Mouse (Mus musculus) adrenal gland, adult 10 weeks (tissue): Measurements from ENCODE around the gene Gdf1. TPM values are rescaled to one million over a fixed set of nuclear protein-coding genes. Genes with fewer than 3 reads are reported as not detected.

Source experiments
- polyA plus RNA-seq: library from polyadenylated mRNA; stranded (reverse); fragments of 350-450 nt; fragmentation: Illumina TruSeq; extraction: RNeasy Lipid Tissue Mini Kit (QIAGEN cat#74804); gene quantifications from one replicate; pipeline ENCODE4 v1.2.3, GENCODE M21; 2014; ENCODE audit warnings: low read depth, low replicate concordance

The Gdf1 gene
- not detected for polyA plus RNA-seq

GRCm38 (mm10) chr8:70329124-70329834 is at the start of gene Gdf1:
Gene Gdf1 (plus strand): TSS chr8:70329817.

GRCm38 (mm10) chr8:70282603-70283135 is 46.9 kb upstream of the Gdf1 start, which contains the start of gene Homer3:
Gene Homer3 (plus strand): TSS chr8:70282827.

DNA sequence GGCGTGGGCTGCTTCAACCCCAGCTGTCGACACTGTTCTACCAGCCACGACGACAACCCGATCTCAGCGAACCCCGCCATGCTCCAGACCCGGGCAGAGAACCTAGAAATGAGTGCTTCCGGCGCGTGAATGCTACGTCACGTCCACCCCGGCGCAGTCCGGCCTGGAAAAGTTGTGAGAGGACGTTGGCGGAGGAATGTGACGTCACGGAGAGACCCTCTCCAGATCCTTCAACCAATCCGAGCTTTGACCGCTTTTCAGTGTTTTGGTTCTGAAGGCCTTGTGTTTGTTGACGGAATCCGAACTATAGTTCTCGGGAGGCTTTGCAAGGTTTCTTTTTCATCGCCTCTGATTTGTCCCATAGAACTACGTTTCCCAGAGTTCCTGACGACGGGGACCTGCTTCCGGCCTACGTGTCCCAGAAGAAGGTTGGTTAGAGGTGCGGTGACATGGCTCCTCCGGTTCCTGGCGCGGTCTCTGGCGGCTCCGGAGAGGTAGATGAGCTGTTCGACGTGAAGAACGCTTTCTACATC is 27.2 kb upstream of the Gdf1 start, which contains the start of the genes Ddx49 and Cope:
Gene Ddx49, minus strand, starts transcription at position 132 of the 533 bp plus-strand sequence.
Gene Cope, plus strand, starts transcription at position 161 of the 533 bp plus-strand sequence.

GRCm38 (mm10) chr8:70315624-70316510 is 13.8 kb upstream of the Gdf1 start, which contains the start of gene Cers1:
Gene Cers1 (plus strand): TSS chr8:70315775.

GRCm38 (mm10) chr8:70353194-70353817 is 23.7 kb downstream of the Gdf1 start, which contains the start of gene Upf1:
Gene Upf1 (minus strand): TSS chr8:70353278.

DNA sequence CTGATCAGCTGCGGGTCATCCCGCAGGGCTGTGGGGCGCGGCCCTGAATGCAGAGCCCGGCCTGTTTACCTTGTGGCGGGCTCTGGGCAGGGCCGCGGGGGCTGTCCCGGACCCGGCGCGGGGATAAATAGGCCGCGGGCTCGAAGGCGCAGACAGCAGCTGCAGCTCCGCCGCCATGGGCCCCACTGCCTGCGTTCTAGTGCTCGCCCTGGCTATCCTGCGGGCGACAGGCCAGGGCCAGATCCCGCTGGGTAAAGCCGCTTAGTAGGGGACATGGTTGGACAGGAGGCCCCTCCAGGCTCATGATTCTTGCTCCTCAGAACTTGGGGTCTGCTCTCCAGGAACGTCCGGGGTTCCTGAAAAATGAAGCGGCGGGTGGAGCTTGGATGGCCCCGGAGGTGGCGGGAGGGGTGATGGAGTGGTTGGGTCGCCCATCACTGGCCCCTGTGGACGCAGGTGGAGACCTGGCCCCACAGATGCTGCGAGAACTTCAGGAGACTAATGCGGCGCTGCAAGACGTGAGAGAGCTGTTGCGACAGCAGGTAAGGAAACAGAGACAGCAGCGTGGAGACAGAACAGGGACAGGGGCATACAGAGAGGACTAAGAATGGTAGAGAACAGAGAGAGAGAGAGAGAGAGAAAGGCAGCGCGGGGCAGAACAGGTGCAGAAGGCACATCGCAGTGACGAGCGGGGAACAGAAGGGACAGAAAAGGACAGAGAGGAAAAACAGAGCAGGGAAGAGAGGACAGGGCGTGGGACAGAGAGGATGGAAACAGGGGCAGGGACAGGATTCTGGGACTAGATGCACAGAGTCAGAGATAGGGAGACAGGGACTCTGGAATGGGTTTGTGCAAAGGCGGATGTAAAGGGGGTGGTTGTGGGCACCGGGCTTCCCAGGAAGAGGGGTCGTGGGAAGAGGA is 44.0 kb downstream of the Gdf1 start, which contains the start of gene Comp:
Gene Comp, plus strand, starts transcription at position 162 of the 921 bp plus-strand sequence.

Other genes with a start within 250 kb of the Gdf1 start
- gene Hapln4, start 246.4 kb upstream of the Gdf1 start, polyA plus RNA-seq = not detected
- gene Ncan, start 208.9 kb upstream of the Gdf1 start, polyA plus RNA-seq = not detected
- gene Nr2c2ap, start 198.5 kb upstream of the Gdf1 start, polyA plus RNA-seq = 1.6 TPM
- gene Rfxank, start 190.7 kb upstream of the Gdf1 start, polyA plus RNA-seq = 0.52 TPM
- 11.1 TPM for gene Borcs8, start 190.3 kb upstream of the Gdf1 start, polyA plus RNA-seq
- not detected for gene Mef2b, start 190.1 kb upstream of the Gdf1 start, polyA plus RNA-seq
- 7.5 TPM for gene Tmem161a, start 157.5 kb upstream of the Gdf1 start, polyA plus RNA-seq
- 3.5 TPM for gene Slc25a42, start 117.5 kb upstream of the Gdf1 start, polyA plus RNA-seq
- gene Sugp2, start 95.6 kb upstream of the Gdf1 start, polyA plus RNA-seq = 5.9 TPM
- gene Armc6, start 95.4 kb upstream of the Gdf1 start, polyA plus RNA-seq = 0.29 TPM
- not detected for gene Homer3, start 47.0 kb upstream of the Gdf1 start, polyA plus RNA-seq
- gene Ddx49, start 27.3 kb upstream of the Gdf1 start, polyA plus RNA-seq = 4.1 TPM
- 0.82 TPM for gene Cope, start 27.3 kb upstream of the Gdf1 start, polyA plus RNA-seq
- gene Cers1, start 14.0 kb upstream of the Gdf1 start, polyA plus RNA-seq = not detected
- 4.0 TPM for gene Upf1, start 23.5 kb downstream of the Gdf1 start, polyA plus RNA-seq
- gene Comp, start 43.7 kb downstream of the Gdf1 start, polyA plus RNA-seq = not detected
- gene Crtc1, start 109.8 kb downstream of the Gdf1 start, polyA plus RNA-seq = 2.6 TPM
- gene Klhl26, start 147.2 kb downstream of the Gdf1 start, polyA plus RNA-seq = 5.4 TPM
- gene Tmem59l, start 157.5 kb downstream of the Gdf1 start, polyA plus RNA-seq = 0.82 TPM
- gene Crlf1, start 163.3 kb downstream of the Gdf1 start, polyA plus RNA-seq = not detected
- gene Rex1bd, start 176.9 kb downstream of the Gdf1 start, polyA plus RNA-seq = not detected
- gene Uba52, start 181.0 kb downstream of the Gdf1 start, polyA plus RNA-seq = 3.9 TPM
- 5.1 TPM for gene Fkbp8, start 197.9 kb downstream of the Gdf1 start, polyA plus RNA-seq
- 8.0 TPM for gene Kxd1, start 198.1 kb downstream of the Gdf1 start, polyA plus RNA-seq
- 0.58 TPM for gene Ell, start 209.6 kb downstream of the Gdf1 start, polyA plus RNA-seq